Mouse (Mus musculus) heart, postnatal 0 days (tissue): ENCODE results near the gene Rnf216.

Source experiments
- CTCF ChIP-seq: IDR thresholded peaks from 2 replicates; pipeline ENCODE4 v1.5.1; 2016; ENCODE audit warnings: antibody characterized with exemption, control low read depth, low read depth
- EP300 ChIP-seq: IDR thresholded peaks from 2 replicates; pipeline ENCODE4 v1.6.1; 2016; ENCODE audit warnings: antibody characterized with exemption, low read depth

DNA sequence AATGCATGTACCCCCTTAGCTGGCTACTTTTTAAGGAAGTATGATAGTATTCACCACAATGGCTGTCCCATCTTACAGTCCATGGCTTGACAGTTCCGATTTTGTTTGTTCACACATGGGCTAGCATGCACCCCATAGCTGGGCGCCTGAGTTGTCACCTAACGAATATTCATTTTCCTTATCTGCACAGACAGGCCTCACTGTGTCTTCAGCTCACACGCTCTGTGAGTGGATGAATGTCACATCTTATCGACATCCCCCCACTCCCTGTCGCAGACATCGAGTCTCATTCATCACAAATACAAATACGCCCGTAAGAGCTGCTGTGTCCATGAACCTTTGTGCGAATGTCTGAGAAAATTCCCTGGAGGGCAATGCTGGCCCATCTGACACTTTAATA lies 128.5 kb downstream of the Rnf216 start:
- TF ChIP-seq CTCF = no peak
- no peak for TF ChIP-seq EP300
